In the genomic region with DNA sequence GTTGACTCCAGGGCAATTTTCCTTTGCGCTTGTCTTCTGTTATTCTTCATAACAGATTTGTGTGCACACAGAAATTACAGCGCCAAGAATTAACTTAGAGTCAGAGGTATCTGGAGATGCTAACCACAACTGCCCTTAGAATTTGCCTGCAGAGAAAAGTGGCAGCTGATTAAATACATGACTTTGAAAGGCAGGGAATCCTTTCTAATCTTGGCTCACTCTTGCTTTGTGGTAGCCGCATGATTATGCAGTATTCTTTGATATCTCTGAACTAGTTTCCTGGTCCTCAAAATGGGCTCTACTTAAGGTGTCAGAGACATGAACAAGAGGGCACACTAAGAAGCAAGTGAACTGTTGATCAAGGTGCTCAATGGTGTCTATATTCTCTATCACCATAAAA, we compare ENCODE assay signal across 34 mouse cellular contexts.
"Had no signal": no experiment of that assay in that cellular context is flagged by ENCODE, and none has a peak within 500 bp of the region (broad histone marks: within the 10 kb centered on the region; RNA-seq: fewer than 3 reads in every experiment).

No protein-coding gene starts in this region.

- H3K27ac ChIP-seq: heart, embryonic 10.5 days; heart, embryonic 13.5 days; heart, embryonic 15.5 days; hindbrain, embryonic 10.5 days; hindbrain, embryonic 12.5 days; hindbrain, embryonic 13.5 days; hindbrain, embryonic 14.5 days; hindbrain, embryonic 15.5 days; hindbrain, postnatal 0 days; intestine, embryonic 15.5 days; kidney, embryonic 15.5 days; kidney, postnatal 0 days; layer of hippocampus, adult 2 months; left cerebral cortex, adult 2 months had no signal

- H3K4me1 ChIP-seq: heart, embryonic 10.5 days; heart, embryonic 12.5 days; heart, embryonic 13.5 days; heart, embryonic 15.5 days; hindbrain, embryonic 15.5 days; intestine, embryonic 15.5 days; kidney, embryonic 15.5 days had no signal

- H3K27me3 ChIP-seq: heart, embryonic 12.5 days; heart, embryonic 13.5 days; heart, embryonic 15.5 days; hindbrain, embryonic 12.5 days; hindbrain, embryonic 13.5 days; hindbrain, embryonic 15.5 days; intestine, embryonic 15.5 days; kidney, embryonic 15.5 days had no signal

- H3K9me3 ChIP-seq: heart, embryonic 10.5 days; heart, embryonic 12.5 days; heart, embryonic 13.5 days; heart, embryonic 15.5 days; hindbrain, embryonic 10.5 days; hindbrain, embryonic 12.5 days; hindbrain, embryonic 13.5 days; hindbrain, embryonic 15.5 days; intestine, embryonic 15.5 days; kidney, embryonic 15.5 days had no signal

- DNase-seq: heart, postnatal 10 days; heart, postnatal 14 days; heart, postnatal 36 days; heart, postnatal 4 days; kidney, adult 11 months; kidney, adult 18-20 months; kidney, adult 2 months; kidney, adult 8-10 months; kidney, adult 9 months; kidney, postnatal 10 days; kidney, postnatal 14 days; kidney, postnatal 25 days; kidney, postnatal 36 days; kidney, postnatal 4 days; layer of hippocampus, postnatal 36 days had no signal

- ATAC-seq: hindbrain, embryonic 16.5 days; hindbrain, postnatal 0 days; inflammation-experienced regulatory T-cells, adult 6 months; intestine, embryonic 15.5 days; intestine, embryonic 16.5 days; intestine, postnatal 0 days had no signal

- H3K36me3 ChIP-seq: heart, embryonic 10.5 days; heart, embryonic 13.5 days; heart, embryonic 15.5 days; intestine, embryonic 15.5 days; kidney, embryonic 15.5 days had no signal

- H3K9ac ChIP-seq: heart, embryonic 12.5 days; heart, embryonic 13.5 days; heart, embryonic 15.5 days; hindbrain, embryonic 12.5 days; hindbrain, embryonic 13.5 days; hindbrain, embryonic 14.5 days; hindbrain, embryonic 15.5 days; intestine, embryonic 15.5 days; kidney, embryonic 15.5 days had no signal

- H3K4me3 ChIP-seq: heart, embryonic 10.5 days; heart, embryonic 12.5 days; heart, embryonic 13.5 days; heart, embryonic 15.5 days; hindbrain, embryonic 10.5 days; hindbrain, embryonic 12.5 days; hindbrain, embryonic 13.5 days; hindbrain, embryonic 15.5 days; intestine, embryonic 15.5 days; kidney, embryonic 15.5 days; layer of hippocampus, adult 2 months; left cerebral cortex, adult 2 months had no signal
